Mouse (Mus musculus) testis, postnatal 10 days (tissue): ENCODE measurements at regions not wholly inside any gene's neighbourhood (a gene's known extent, or its start where the extent isn't known, plus 50 kb on each side); places are given as distances from the start of the nearest gene placed in this dataset.

Source experiments
- DNase-seq: peaks from one replicate; pipeline ENCODE4 v3.0.0; 2021; ENCODE audit warnings: low spot score

DNA sequence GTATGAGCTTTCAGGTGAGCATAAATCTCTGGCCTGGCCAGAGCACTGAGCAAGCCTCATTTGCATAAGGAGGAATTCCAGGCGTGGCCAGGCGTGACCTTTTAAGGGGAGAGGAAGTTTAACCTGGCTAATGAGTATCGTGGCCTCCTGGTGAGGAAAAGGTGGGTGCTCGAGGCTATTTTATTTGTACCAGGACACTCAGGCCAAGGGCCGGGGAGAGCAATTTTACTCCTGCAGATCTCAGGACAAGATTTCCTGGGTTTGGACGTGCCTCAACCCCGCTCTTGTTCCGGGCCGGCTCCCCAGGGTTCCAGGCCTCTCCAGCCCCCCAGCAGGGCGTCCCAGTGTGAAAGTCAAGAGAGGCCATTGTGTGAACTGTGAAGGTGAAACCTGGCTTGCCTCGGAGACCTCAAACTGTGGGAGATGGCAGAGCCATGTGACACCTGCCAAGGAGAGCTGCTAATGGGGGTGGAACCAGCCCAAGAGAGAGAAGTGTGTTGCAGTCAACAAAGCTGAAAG, 54.3 kb upstream of the Hs6st1 start:
- DNase-seq: no peak

DNA sequence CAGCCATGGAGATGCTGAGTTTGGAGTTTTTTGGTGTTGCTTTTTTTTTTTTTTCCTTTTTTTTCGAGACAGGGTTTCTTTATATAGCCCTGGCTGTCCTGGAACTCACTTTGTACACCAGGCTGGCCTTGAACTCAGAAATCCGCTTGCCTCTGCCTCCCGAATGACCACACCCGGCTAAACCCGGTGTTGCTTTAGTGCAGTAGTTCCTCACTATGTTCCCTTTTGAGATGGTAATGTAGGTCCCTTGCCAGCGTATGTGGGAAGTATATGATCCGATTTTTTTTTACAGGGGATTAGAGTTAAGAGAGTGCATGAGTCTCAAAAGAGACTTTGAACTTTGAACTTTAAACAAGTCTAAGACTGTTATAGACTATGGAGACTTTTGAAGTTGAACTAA, 53.8 kb upstream of the Hs6st1 start:
- DNase-seq: no peak

GRCm38 (mm10) chr1:36015210-36015609, 53.0 kb upstream of the Hs6st1 start:
- no peak for DNase-seq

GRCm38 (mm10) chr1:36016566-36016965, 51.6 kb upstream of the Hs6st1 start:
- no peak for DNase-seq

DNA sequence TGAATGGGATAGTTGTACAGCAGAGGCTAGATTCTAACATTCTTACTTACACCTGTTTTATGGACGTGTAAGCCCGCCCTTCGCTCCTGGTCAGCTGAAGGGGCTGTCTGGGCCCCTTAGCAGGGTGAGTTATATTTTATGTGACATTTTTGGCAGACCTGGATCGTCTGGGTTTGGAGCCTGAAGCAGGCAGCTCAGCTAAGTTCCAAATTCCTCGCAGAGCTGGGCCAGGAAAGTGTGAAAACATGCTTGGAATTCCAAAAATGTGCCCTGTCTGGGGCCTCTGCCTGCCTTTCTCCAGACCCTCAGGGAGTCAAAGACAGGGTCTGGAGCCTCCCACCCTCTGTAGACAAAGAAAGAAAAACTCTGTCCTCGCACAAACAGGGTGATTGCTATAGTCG, 51.1 kb upstream of the Hs6st1 start:
- no peak for DNase-seq

GRCm38 (mm10) chr1:36017656-36018055, 50.5 kb upstream of the Hs6st1 start:
- no peak for DNase-seq
